Mouse (Mus musculus): Measurements from ENCODE around the gene Nfx1. TPM values are rescaled to one million over a fixed set of nuclear protein-coding genes. Genes with fewer than 3 reads are reported as not detected.

Nfx1 gene
- total and polyA plus RNA-seq, 2 experiments from 2014 or later: 58.6 to 63.8 TPM

- 95% methylated on average over 1 of the region's 1 CpGs for WGBS
- ATAC-seq: no peak
- H3K4me1 ChIP-seq (ENCODE audit: insufficient read depth, low read length): peaks cover 8% of the 10 kb centered on the region
- TF ChIP-seq CTCF (IDR thresholded peaks at IDR 0.05; ENCODE audit: low read depth): peak; percentile 27; the same call in 1 of the 2 replicates
- H3K9ac ChIP-seq (replicated peaks; ENCODE audit: low read length): no peak overlapping the region
- H3K36me3 ChIP-seq (ENCODE audit: insufficient read depth, low read length): peaks cover 49% of the 10 kb centered on the region
- no peak overlapping the region for H3K4me2 ChIP-seq (ENCODE audit: low read depth, low read length)
- H3K27ac ChIP-seq: no peak overlapping the region
- no peaks in the 10 kb centered on the region for H3K27me3 ChIP-seq (ENCODE audit: insufficient read depth, low read length)
- no peaks in the 10 kb centered on the region for H3K9me3 ChIP-seq (ENCODE audit: low read length)
- no peak for DNase-seq (ENCODE audit: low spot score)
- H3K4me3 ChIP-seq (ENCODE audit: low read length): no peak overlapping the region
These were observed 17.2 kb upstream of the Nfx1 start for GRCm38 (mm10) chr4:40953521-40953920.

GRCm38 (mm10) chr4:40955942-40956341, 14.8 kb upstream of the Nfx1 start:
- ATAC-seq (no peak), DNase-seq (ENCODE audit: low spot score) (no peak)
- Histone ChIP-seq H3K27me3 (ENCODE audit: insufficient read depth, low read length) (no peaks in the 10 kb centered on the region), H3K9ac (replicated peaks; ENCODE audit: low read length) (no peak overlapping the region), H3K4me1 (ENCODE audit: insufficient read depth, low read length) (no peaks in the 10 kb centered on the region), H3K4me2 (ENCODE audit: low read depth, low read length) (no peak overlapping the region), H3K9me3 (ENCODE audit: low read length) (no peaks in the 10 kb centered on the region), H3K27ac (no peak overlapping the region), H3K36me3 (ENCODE audit: insufficient read depth, low read length) (peaks cover 65% of the 10 kb centered on the region), H3K4me3 (ENCODE audit: low read length) (no peak overlapping the region)
- 93% methylated on average over 6 of the region's 6 CpGs for WGBS
- no peak for TF ChIP-seq CTCF (IDR thresholded peaks at IDR 0.05; ENCODE audit: low read depth)

DNA sequence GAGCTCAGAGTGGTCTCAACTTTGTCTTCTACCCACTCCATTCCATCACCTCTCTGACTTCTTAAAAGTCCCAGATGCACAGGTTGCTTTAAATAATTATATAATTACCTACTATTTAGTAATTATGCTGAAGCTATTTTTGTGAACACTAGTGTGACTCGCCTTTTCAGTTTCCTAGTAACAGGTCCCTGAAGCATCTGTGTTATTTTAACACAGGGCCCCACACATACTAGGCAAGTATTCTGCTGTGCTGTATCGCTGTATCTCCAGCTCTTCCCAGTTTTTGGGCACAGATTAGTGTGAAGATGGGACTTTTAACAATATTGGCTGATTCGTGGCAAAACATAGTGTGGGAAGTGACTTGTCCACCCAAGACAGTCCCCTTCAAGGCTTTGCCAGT, 7.2 kb upstream of the Nfx1 start:
- Histone ChIP-seq H3K4me1 (ENCODE audit: insufficient read depth, low read length) (no peaks in the 10 kb centered on the region), H3K9ac (replicated peaks; ENCODE audit: low read length) (no peak overlapping the region), H3K9me3 (ENCODE audit: low read length) (no peaks in the 10 kb centered on the region), H3K36me3 (ENCODE audit: insufficient read depth, low read length) (peaks cover 55% of the 10 kb centered on the region), H3K4me2 (ENCODE audit: low read depth, low read length) (no peak overlapping the region), H3K4me3 (ENCODE audit: low read length) (no peak overlapping the region), H3K27me3 (ENCODE audit: insufficient read depth, low read length) (no peaks in the 10 kb centered on the region), H3K27ac (no peak overlapping the region)
- no peak for TF ChIP-seq CTCF (IDR thresholded peaks at IDR 0.05; ENCODE audit: low read depth)
- ATAC-seq (no peak), DNase-seq (ENCODE audit: low spot score) (no peak)
- 92% methylated on average over 3 of the region's 3 CpGs for WGBS

- ATAC-seq: no peak
- Histone ChIP-seq H3K4me2 (ENCODE audit: low read depth, low read length) (no peak overlapping the region), H3K4me3 (ENCODE audit: low read length) (no peak overlapping the region), H3K9me3 (ENCODE audit: low read length) (no peaks in the 10 kb centered on the region), H3K27ac (no peak overlapping the region), H3K36me3 (ENCODE audit: insufficient read depth, low read length) (peaks cover 15% of the 10 kb centered on the region; the same call in 1 of the 2 replicates), H3K9ac (replicated peaks; ENCODE audit: low read length) (no peak overlapping the region), H3K4me1 (ENCODE audit: insufficient read depth, low read length) (no peaks in the 10 kb centered on the region), H3K27me3 (ENCODE audit: insufficient read depth, low read length) (no peaks in the 10 kb centered on the region)
- DNase-seq (ENCODE audit: low spot score): no peak
- TF ChIP-seq CTCF (IDR thresholded peaks at IDR 0.05; ENCODE audit: low read depth): no peak
- 83% methylated on average over 4 of the region's 4 CpGs for WGBS
These were observed 1.5 kb upstream of the Nfx1 start for GRCm38 (mm10) chr4:40969161-40969560.

- peak; percentile 21; the same call in 1 of the 2 replicates for ATAC-seq
These were observed 720 bp upstream of the Nfx1 start for GRCm38 (mm10) chr4:40969781-40970591.

DNA sequence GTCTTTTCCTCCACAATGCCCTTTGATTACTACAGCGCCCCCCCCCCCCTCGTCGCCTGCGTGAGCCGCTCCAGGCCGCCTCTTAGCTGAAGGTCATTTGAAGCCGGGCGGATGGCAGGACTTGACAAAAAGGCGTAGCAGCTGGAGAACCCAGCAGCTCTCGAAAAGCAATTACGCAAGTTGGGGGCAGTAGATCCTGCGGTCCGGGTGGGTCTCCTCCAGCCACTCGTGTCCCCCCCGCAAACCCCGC, 189 bp upstream of the Nfx1 start:
- Histone ChIP-seq H3K36me3 (ENCODE audit: insufficient read depth, low read length) (peaks cover 14% of the 10 kb centered on the region; the same call in 1 of the 2 replicates), H3K27ac (peak overlapping the region; percentile 92), H3K4me1 (ENCODE audit: insufficient read depth, low read length) (no peaks in the 10 kb centered on the region), H3K9ac (replicated peaks; ENCODE audit: low read length) (peak overlapping the region; percentile 81), H3K4me3 (ENCODE audit: low read length) (peak overlapping the region; percentile 79), H3K9me3 (ENCODE audit: low read length) (no peaks in the 10 kb centered on the region), H3K27me3 (ENCODE audit: insufficient read depth, low read length) (no peaks in the 10 kb centered on the region), H3K4me2 (ENCODE audit: low read depth, low read length) (peak overlapping the region; percentile 72)
- DNase-seq (ENCODE audit: low spot score): no peak
- 0% methylated on average over 16 of the region's 16 CpGs for WGBS
- no peak for TF ChIP-seq CTCF (IDR thresholded peaks at IDR 0.05; ENCODE audit: low read depth)
- ATAC-seq: no peak

More at GRCm38 (mm10) chr4:40969781-40970591, 720 bp upstream of the Nfx1 start:
- Histone ChIP-seq H3K4me2 (ENCODE audit: low read depth, low read length) (peak overlapping the region; percentile 72), H3K27me3 (ENCODE audit: insufficient read depth, low read length) (no peaks in the 10 kb centered on the region), H3K4me1 (ENCODE audit: insufficient read depth, low read length) (no peaks in the 10 kb centered on the region), H3K36me3 (ENCODE audit: insufficient read depth, low read length) (peaks cover 15% of the 10 kb centered on the region; the same call in 1 of the 2 replicates), H3K9me3 (ENCODE audit: low read length) (no peaks in the 10 kb centered on the region), H3K27ac (peak overlapping the region; percentile 92), H3K4me3 (ENCODE audit: low read length) (peak overlapping the region; percentile 79), H3K9ac (replicated peaks; ENCODE audit: low read length) (peak overlapping the region; percentile 81)
- no peak for TF ChIP-seq CTCF (IDR thresholded peaks at IDR 0.05; ENCODE audit: low read depth)
- DNase-seq (ENCODE audit: low spot score): peak; percentile 30
- 15% methylated on average over 10 of the region's 13 CpGs for WGBS

- no peaks in the 10 kb centered on the region for H3K4me1 ChIP-seq (ENCODE audit: insufficient read depth, low read length)
- peak; percentile 77 for TF ChIP-seq CTCF (IDR thresholded peaks at IDR 0.05; ENCODE audit: low read depth)
- no peaks in the 10 kb centered on the region for H3K27me3 ChIP-seq (ENCODE audit: insufficient read depth, low read length)
- 24% methylated on average over 13 of the region's 13 CpGs for WGBS
- peaks cover 7% of the 10 kb centered on the region; the same call in 1 of the 2 replicates for H3K36me3 ChIP-seq (ENCODE audit: insufficient read depth, low read length)
- H3K4me3 ChIP-seq (ENCODE audit: low read length): peak overlapping the region; percentile 79
- H3K9ac ChIP-seq (replicated peaks; ENCODE audit: low read length): peak overlapping the region; percentile 81
- H3K4me2 ChIP-seq (ENCODE audit: low read depth, low read length): peak overlapping the region; percentile 72
- ATAC-seq (no peak), DNase-seq (ENCODE audit: low spot score) (peak; percentile 71)
- H3K9me3 ChIP-seq (ENCODE audit: low read length): no peaks in the 10 kb centered on the region
- peak overlapping the region; percentile 92; the same call in 1 of the 2 replicates for H3K27ac ChIP-seq
These were observed 1.0 kb downstream of the Nfx1 start for GRCm38 (mm10) chr4:40971744-40972143.
